Mouse (Mus musculus): ENCODE results near the gene Fam102b. TPM values are rescaled to one million over a fixed set of nuclear protein-coding genes. Genes with fewer than 3 reads are reported as not detected.

The Fam102b gene
- 1 to 10 TPM; 2.9 to 4.1 TPM for polyA plus RNA-seq (2017; shearing (Covaris generic))

GRCm38 (mm10) chr3:109027515-109027987, at the start of gene Fam102b:
Gene Fam102b, minus strand, starts transcription at chr3:109027607.

GRCm38 (mm10) chr3:108940001-108940633, 87.3 kb downstream of the Fam102b start, which contains the start of gene Gm9857:
Gene Gm9857, minus strand, starts transcription at chr3:108940445.

GRCm38 (mm10) chr3:108939573-108939972, 87.8 kb downstream of the Fam102b start, which contains the start of gene Henmt1:
Gene Henmt1, plus strand, starts transcription at chr3:108939873.

Other genes starting within 250 kb of the Fam102b start
- 10 to 100 TPM; 52.1 to 54.2 TPM for gene Stxbp3, start 187.1 kb downstream of the Fam102b start, polyA plus RNA-seq (2017; shearing (Covaris generic))
- under 1 TPM; 0.25 to 0.63 TPM for gene Fndc7, start 137.6 kb downstream of the Fam102b start, polyA plus RNA-seq (2017; shearing (Covaris generic))
- gene Prpf38b, start 115.9 kb downstream of the Fam102b start, polyA plus RNA-seq (2017; shearing (Covaris generic)), result 100 to 1,000 TPM; 174 to 217 TPM
- gene Henmt1, start 87.7 kb downstream of the Fam102b start, polyA plus RNA-seq (2017; shearing (Covaris generic)), result under 1 TPM in 1 of 2 experiments, not detected in 1; 0.32 TPM
- not detected for gene Gm9857, start 87.2 kb downstream of the Fam102b start, polyA plus RNA-seq (2017; shearing (Covaris generic))
- not detected for gene Slc25a54, start 52.9 kb upstream of the Fam102b start, polyA plus RNA-seq (2017; shearing (Covaris generic))
- 10 to 100 TPM; 17.2 to 22.7 TPM for gene Slc25a24, start 95.5 kb upstream of the Fam102b start, polyA plus RNA-seq (2017; shearing (Covaris generic))

All from activated CD4-positive, CD25-positive, alpha-beta regulatory T cell (primary cell).